Mouse (Mus musculus): Measurements from ENCODE around the gene Mafg.

Gene Mafg

DNA sequence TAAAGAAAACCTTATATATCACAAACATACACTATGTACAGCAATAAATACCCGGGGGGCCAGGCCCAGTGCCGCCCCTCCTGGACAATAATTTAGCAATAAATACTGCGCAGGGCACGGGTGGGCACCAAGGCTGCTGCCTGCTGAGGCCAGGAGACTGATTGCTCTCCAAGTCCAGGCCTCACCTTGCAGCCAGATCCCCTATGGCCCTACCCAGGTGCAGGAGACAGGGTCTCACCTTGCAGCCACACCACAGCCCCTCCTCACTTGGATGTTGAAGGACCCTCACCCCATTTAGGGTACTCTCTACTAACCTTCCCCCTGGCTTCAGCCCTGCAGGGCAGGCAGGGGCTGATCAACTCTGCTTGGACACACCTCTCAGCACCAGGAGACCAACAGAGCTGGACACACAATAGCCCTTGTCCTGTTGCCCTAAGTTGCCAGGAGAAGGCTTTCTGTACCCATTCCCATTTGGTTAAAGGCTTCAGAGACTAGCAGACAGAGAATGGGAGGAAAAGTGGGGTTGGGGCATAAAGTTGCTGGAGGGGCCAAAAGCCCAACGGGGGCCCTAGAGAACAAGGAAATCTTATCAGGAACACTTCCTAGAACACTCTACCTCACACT lies 8.1 kb downstream of the Mafg start, which contains the start of gene Sirt7:
Gene Sirt7, minus strand, starts transcription at position 89 of the 624 bp plus-strand sequence.
- in situ Hi-C loops (cut with MboI; ENCODE audit: unreplicated experiment in 2 of 2) = loop anchor here in 1 of 2 experiments (10.0 kb wide), 1 partner anchor 150 kb away; no protein-coding TSS in a partner anchor

DNA sequence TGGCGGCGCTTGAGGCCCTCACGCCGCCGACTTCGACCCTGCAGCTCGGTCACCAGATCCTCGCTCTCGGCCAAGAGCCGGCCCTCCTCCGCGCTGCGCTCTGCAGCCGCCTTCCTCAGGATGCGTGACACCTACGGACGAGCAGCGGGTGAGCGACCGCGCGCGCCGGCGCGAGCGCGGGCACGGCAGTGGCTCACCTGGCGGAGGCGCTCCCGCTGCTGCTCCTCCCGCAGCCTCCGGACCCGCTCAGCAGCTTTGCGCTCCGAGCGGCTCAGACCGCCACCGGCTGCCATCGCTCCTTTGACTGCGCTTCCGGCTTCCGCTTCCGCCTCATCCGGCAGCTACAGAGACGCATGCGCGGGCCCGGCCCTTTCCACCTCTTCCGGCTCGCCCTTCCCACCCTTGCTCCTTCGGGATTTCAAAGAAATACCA lies 8.7 kb downstream of the Mafg start:
- in situ Hi-C loops (cut with MboI; ENCODE audit: unreplicated experiment in 2 of 2) = loop anchor here (5.0 to 25.0 kb wide), 4 partner anchors 58 to 163 kb away; partner anchors contain the start of genes Cenpx (in 2 of the 2), Lrrc45 (in 2 of the 2), Dus1l (in 1 of the 2) and Gps1 (in 1 of the 2)

DNA sequence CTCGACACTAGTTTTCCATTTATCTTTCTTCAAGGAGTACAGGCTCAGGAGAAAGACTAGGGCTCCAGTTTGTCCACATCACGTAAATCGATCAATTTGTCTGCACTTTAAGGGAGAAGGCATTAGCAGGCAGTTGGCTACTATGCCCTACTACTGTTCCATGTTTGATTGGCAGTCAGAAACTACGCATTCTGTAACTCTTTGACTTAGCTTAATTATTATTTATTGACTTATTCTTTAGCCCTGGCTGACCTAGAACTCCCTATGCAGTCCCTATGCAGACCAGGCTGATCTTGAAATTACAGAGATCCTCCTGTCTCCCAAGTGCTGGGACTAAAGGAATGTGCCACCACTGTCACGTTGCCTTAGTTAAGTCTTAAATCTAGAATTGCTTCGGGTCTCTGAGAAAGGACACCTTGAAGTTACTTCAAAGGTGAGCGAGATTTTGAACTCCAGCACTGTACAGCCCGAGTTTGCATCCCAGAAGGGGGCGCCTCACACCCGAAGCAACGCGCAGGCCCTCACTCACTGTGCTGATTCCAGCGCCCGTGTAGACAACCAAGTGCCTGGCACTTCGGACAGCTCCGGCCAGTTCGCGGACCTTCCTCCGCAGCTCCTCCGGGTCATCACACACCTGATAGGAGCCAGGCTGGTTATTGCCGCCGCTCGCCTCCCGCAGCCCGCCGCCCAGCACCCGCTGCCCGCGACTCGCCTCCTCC lies 9.3 kb downstream of the Mafg start:
- in situ Hi-C loops (cut with MboI; ENCODE audit: unreplicated experiment in 2 of 2) = loop anchor here (5.0 to 25.0 kb wide), 4 partner anchors 58 to 163 kb away; partner anchors contain the start of genes Cenpx (in 2 of the 2), Lrrc45 (in 2 of the 2), Dus1l (in 1 of the 2) and Gps1 (in 1 of the 2)

DNA sequence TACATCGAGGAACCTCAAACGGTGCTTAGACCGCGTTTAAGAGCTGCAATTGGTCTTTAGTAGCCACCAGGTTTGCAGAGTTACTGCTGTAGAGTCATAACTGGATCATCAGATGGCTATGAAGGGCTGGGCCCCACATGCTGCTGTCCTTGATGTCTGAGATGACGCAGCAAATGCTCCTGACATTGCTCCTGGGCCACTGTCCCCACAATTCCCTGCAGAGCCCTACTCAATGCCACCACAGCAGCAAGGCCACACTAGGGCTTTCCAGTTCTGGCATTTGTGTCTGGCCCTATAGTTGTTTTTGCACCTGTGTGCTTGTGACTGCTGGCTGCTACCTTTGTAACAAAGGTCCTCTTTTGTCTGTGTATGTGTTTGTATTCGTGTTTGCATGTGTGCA lies 10.6 kb downstream of the Mafg start:
- in situ Hi-C loops (cut with MboI; ENCODE audit: unreplicated experiment in 2 of 2) = loop anchor here (5.0 to 25.0 kb wide), 4 partner anchors 59 to 164 kb away; partner anchors contain the start of genes Cenpx (in 2 of the 2), Lrrc45 (in 2 of the 2), Dus1l (in 1 of the 2) and Gps1 (in 1 of the 2)

DNA sequence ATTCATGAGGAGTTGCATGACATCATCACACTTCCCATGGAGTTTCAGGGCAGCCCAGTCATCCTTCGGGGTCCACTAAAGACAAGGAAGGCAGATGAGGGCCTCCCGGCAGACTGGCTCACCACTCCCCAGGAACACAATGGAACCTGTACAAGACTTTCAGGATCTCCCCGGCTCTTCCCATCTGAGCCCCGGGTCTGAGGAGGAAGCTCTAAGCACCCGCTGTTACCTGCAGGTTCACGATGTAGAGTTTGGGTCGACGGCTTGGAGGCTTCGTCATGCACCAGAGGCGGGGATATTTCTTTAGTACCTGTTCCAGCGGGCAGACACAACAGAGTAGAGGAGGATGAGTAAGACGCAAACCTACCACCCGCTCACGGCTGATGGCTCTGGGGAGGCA lies 13.2 kb downstream of the Mafg start:
- in situ Hi-C loops (cut with MboI; ENCODE audit: unreplicated experiment in 2 of 2) = loop anchor here (5.0 to 25.0 kb wide), 4 partner anchors 62 to 167 kb away; partner anchors contain the start of genes Cenpx (in 2 of the 2), Lrrc45 (in 2 of the 2), Dus1l (in 1 of the 2) and Gps1 (in 1 of the 2)

DNA sequence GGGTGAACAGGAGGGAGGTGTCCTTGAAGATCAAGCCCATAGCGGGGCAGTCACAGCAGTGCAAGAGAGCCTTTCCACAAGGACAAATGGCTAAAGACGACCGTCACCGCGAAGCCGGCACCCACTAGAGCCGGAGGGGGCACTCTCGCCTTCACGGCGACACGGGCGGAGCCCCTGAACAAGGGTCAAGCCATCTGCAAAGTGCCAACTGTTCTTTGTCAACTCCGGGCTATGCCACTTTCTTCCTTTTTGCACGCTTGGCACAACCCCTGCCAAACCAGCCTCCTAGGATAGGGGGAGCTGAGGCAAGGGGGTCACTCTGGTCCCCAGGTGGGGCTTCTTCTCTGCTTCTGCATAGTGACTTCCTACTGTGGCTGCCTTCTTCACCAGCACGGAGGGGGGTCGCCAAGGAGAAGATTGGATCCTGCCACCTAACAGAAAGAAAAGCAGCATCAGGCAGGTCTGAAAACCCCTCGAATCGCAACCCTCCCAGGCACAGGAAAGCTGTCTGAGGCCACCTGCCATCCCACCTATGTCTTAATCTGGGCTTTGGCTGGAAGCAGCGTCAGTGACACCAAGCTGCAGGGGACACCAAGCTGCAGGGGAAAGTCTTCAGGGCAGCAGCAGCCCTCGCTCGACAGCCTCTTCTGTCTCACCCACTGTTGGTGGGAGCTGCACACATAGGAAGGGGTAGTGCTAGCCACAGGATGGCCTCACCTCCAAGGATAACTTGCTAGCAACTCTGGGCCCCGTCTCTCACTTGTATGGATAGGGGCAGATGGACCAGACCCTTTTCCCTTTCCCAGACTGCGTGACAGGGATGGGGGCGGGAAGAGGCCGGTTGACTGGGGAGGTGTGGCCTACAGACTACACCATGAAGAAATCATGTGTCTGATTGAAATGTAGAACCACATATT lies 14.5 kb downstream of the Mafg start:
- in situ Hi-C loops (cut with MboI; ENCODE audit: unreplicated experiment in 2 of 2) = loop anchor here (5.0 to 25.0 kb wide), 4 partner anchors 37 to 168 kb away; partner anchors contain the start of genes Arhgdia (in 1 of the 2), Dus1l (in 1 of the 2), Gps1 (in 1 of the 2) and Rfng (in 1 of the 2)

DNA sequence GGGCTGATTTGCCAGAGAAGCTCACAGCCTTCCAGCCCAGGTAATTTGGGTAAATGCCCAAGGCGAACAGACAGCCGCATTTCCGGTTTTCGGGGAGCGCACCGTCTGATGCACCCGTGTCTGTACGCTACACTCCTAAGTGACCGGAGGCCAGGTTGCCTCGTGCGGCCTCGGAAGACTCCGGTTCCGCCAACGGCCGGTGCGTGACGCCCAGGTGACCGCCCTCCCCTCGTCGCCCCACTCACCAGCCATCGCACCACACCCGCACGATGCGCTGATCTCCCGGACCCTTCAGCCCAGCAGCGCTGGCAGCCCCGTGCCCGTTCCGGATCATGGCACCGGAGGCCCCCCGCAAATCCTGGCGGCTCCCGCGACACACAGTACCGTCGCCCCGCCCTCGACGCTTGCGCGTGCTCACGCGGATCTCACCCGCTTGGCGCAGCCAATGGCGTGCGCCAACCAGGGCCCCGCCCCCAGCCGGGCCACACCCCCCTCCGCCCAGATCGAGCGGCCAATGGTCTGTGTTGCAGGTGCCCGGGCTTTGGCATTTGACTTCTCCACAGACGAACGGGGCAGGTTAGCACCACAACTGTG lies 15.8 kb downstream of the Mafg start, which contains the start of gene Pcyt2:
Gene Pcyt2, minus strand, starts transcription at position 418 of the 594 bp plus-strand sequence.
- in situ Hi-C loops (cut with MboI; ENCODE audit: unreplicated experiment in 2 of 2) = loop anchor here (5.0 to 25.0 kb wide), 4 partner anchors 35 to 170 kb away; partner anchors contain the start of genes Arhgdia (in 1 of the 2), Dus1l (in 1 of the 2), Gps1 (in 1 of the 2) and Rfng (in 1 of the 2)

DNA sequence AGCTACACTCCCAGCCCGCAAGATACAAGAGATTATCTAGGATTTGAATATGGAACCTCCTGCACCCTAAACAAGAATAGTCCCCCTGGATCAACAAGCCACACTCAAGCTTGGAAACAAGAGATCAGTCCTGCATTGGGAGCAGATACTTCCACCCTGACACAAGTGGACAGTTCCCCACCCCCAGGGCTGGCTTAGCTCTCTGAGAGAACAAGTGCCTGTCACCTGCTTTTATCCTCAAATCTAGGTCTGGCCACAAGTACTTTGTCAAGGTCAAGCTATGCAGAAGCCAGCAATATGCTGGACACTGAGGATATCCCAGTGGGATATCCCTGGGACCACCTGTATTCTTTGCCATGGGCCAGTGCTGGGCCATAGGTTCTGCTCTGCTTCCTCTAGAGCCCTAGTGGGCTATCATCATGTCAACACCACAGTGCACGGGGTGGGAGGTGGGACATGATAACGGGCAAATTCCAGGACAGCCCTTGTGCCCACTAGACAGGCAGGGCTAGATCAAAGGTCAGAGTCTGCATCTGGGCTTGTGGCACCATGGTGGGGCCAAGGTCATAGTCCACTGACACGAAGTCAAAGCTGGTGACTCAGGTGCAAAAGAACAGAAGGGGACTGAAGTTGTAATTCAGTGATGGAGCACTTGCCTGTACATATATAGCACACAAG lies 16.6 kb downstream of the Mafg start:
- in situ Hi-C loops (cut with MboI; ENCODE audit: unreplicated experiment in 2 of 2) = loop anchor here (5.0 to 25.0 kb wide), 4 partner anchors 34 to 171 kb away; partner anchors contain the start of genes Arhgdia (in 1 of the 2), Dus1l (in 1 of the 2), Gps1 (in 1 of the 2) and Rfng (in 1 of the 2)

DNA sequence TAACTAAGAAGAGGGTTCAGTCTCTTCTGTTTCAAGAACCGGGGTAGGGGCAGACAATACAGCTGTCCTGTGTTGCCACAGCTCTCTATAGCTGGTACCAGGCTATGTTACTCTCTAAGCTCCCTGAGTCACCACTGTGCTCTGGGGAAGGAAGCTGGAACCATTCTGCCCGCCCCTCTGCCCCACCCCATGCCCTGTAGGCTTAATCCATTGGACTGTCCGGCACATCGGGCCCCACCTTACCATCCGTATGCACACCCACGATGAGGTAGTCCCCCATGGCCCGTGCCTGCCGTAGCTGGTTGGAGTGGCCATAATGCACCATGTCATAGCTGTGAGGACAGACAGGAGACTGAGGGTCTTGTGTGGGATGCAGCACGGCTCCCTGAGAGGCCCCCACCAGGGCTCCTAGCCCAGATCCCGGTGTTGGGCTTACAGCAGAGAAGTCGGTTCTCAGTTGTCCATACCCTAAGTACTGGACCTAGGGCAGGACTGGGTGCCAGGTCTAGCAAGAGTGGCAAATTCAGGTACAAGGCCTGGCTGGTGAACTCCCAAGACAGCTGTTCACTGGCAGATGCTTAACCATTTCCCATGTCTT lies 17.7 kb downstream of the Mafg start:
- in situ Hi-C loops (cut with MboI; ENCODE audit: unreplicated experiment in 2 of 2) = loop anchor here (5.0 to 25.0 kb wide), 4 partner anchors 33 to 172 kb away; partner anchors contain the start of genes Arhgdia (in 1 of the 2), Dus1l (in 1 of the 2), Gps1 (in 1 of the 2) and Rfng (in 1 of the 2)

DNA sequence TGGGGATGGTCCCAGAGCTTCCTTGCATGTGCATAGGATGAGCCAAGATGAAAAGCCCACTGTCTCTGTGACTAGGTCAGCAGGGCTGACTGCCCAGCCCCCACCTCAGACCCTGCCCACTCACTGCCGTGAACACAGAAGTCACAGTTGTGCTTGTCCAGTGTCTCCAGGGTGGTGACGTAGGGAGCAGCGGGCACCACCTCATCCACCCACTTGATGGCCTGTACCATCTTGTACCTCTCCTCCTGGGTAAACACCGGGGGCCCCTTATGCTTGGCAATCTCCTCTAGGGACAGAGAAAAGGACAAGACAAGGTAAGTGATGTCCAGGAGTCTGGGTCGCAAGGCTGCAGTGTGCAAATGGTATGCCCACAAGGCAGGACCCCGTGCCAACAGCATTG lies 18.2 kb downstream of the Mafg start:
- in situ Hi-C loops (cut with MboI; ENCODE audit: unreplicated experiment in 2 of 2) = loop anchor here (5.0 to 25.0 kb wide), 4 partner anchors 33 to 172 kb away; partner anchors contain the start of genes Arhgdia (in 1 of the 2), Dus1l (in 1 of the 2), Gps1 (in 1 of the 2) and Rfng (in 1 of the 2)

DNA sequence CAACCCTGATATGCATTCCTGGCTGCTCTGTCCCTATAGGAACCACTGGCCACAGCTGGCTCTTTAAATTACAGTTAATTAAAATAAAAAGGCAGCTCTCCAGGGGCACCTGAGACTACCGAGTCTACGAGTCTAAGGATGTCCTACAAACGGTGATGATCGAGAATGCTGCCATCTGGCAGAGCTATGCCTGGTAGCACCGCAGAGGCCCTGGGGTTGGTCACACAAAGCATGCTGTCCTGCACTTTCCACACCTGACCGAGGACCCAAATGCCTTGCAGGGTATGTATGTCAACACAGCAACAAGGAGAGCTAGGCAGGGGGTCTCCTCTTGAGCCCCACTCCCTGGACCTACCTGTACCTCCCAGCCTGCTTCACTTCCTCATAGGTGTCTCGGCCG lies 19.4 kb downstream of the Mafg start:
- in situ Hi-C loops (cut with MboI; ENCODE audit: unreplicated experiment in 2 of 2) = loop anchor here in 1 of 2 experiments (25.0 kb wide), 1 partner anchor 173 kb away; the partner anchor contains the start of genes Dus1l, Gps1 and Rfng

DNA sequence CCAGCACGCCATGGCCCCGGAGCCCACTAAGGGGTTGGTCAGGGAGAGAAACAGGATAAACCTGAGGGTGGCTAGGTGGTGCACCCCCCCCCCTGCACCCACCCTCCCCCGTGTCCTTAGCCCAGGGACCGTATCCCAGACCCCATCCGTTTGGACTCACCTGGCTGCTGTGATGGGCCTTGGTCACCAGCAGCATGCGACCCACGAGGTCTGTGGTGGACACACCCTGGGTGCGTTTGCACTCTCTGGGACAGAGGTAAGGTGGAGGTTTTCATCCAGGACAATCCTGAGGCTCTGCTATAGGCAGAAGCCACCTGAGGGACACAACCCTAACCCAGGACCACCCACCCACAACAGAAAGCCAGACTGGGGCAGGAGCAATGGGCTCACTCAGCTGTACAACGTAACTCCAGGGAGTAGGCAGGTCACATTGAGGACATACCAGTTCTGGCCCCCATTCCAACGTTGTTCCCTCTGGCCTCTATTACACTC lies 19.9 kb downstream of the Mafg start:
- in situ Hi-C loops (cut with MboI; ENCODE audit: unreplicated experiment in 2 of 2) = loop anchor here in 1 of 2 experiments (25.0 kb wide), 1 partner anchor 174 kb away; the partner anchor contains the start of genes Dus1l, Gps1 and Rfng

DNA sequence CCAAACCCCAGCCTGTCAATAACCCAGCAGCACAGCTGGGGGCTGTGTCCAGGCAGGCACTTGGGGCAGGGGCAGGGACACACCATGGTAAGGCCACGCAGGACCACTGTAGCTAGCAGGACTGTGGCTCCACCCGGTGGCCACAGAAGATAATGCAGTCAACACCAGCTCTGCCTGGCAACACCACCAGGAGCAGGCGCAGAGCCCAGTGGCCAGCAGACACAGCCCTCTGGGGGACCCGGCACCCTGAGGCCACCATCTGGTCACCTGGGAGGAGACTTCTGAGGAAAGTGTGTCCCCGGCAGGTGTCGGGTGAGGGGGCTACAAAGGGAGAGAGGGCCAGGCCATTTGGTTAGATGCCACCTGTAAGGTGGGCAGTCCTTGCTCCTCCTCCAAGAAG lies 20.6 kb downstream of the Mafg start:
- in situ Hi-C loops (cut with MboI; ENCODE audit: unreplicated experiment in 2 of 2) = loop anchor here in 1 of 2 experiments (25.0 kb wide), 1 partner anchor 175 kb away; the partner anchor contains the start of genes Dus1l, Gps1 and Rfng

DNA sequence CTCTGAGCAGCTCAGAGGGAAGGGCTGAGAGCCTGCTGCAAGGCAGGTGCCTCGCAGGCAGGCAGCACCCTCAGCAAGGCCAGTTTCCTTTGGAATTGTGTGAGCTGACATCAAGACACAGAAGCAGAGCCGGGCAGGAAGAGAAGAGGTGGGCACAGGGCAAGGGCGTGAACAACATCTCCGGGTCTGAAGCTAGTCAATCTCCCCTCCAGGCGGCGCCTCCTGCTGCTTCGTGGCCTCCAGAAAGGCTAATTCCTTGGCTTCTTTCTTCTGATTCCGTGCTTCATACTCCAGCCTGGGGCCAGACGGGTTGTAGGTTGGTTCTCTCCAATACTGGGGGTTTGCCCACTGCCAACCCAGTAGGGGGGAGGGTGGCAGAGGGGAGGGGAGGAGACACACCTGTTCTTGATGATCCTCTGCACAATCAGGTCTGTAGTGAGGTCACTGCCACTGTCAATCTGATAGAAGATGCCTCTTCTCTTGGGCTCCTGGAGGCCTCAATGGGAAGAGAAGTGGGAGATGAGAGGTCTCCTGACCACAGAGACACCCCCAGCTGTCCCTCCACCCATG lies 22.8 kb downstream of the Mafg start:
- in situ Hi-C loops (cut with MboI; ENCODE audit: unreplicated experiment in 2 of 2) = loop anchor here in 1 of 2 experiments (25.0 kb wide), 1 partner anchor 177 kb away; the partner anchor contains the start of genes Dus1l, Gps1 and Rfng

DNA sequence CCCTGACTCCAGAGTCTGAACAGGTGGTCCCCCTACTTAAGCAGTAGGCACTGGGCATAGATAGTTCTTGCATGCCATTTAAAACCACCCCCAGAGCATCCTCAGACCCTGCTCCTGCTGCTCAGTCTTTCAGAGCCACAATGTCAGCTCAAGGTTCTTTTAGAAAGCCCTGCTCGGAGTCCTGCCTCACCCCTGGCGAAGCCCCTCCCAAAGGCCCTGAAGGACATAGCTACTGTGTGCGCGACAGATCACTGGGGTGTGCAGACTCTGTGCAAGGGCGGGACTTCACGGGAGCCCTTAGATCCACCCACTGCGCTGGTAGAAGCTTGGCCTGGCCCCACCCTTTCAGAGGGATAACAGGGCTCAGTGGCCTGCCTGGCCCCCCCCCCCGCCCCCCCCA lies 24.1 kb downstream of the Mafg start:
- in situ Hi-C loops (cut with MboI; ENCODE audit: unreplicated experiment in 2 of 2) = loop anchor here in 1 of 2 experiments (25.0 kb wide), 1 partner anchor 178 kb away; the partner anchor contains the start of genes Dus1l, Gps1 and Rfng

DNA sequence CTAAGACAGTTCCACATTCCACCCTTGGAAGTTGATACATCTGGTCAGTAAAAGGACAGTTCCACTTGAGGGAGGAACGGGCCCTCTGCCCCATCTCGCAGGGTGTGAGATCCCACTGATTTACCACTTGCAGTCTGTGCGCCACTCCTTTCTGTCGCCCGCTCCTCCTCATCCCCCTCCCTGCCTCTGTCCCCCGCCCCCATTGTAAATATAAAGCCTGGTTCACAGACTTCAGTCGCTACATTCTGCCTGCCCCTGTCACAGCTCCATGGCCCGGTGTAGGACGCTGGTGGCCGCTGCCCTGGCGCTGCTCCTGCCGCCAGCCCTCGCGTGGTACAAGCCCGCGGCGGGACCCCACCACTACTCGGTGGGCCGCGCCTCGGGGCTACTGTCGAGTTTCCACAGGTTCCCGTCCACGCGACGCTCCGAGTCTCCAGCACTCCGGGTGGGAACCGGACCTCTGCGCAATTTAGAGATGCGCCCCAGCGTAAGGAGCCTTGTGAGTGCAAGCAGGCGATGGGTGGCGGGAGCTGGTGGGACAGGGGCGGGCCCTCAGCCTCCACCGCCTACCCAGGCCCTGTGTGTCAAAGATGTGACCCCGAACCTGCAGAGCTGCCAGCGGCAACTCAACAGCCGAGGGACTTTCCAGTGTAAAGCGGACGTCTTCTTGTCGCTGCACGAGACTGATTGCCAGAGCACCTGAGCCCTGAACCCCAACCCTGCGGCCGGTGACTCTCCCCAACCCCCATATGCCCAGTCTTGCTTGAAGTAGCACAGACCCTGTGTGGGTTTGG lies 25.0 kb downstream of the Mafg start, which contains the start of gene Npb:
Gene Npb, plus strand, starts transcription at position 237 of the 794 bp plus-strand sequence.
- in situ Hi-C loops (cut with MboI; ENCODE audit: unreplicated experiment in 2 of 2) = loop anchor here in 1 of 2 experiments (25.0 kb wide), 1 partner anchor 179 kb away; the partner anchor contains the start of genes Dus1l, Gps1 and Rfng
